Mouse (Mus musculus): ENCODE results near the gene Casp9. TPM values are rescaled to one million over a fixed set of nuclear protein-coding genes. Genes with fewer than 3 reads are reported as not detected.

Casp9 gene
- polyA plus RNA-seq, 1 experiment from 2014 or later, result 14.2 TPM

- Histone ChIP-seq H3K4me3 (no peak overlapping the region), H3K27me3 (no peaks in the 10 kb centered on the region), H3K9me3 (no peaks in the 10 kb centered on the region), H3K9ac (no peak overlapping the region), H3K36me3 (no peaks in the 10 kb centered on the region), H3K4me1 (peaks cover 2% of the 10 kb centered on the region; the same call in 1 of the 2 replicates), H3K27ac (no peak overlapping the region), H3K4me2 (no peak overlapping the region)
- WGBS, result 80% methylated on average over 10 of the region's 10 CpGs
- no peak for ATAC-seq (ENCODE audit: insufficient number of reproducible peaks, insufficient read depth, low FRiP score, low TSS enrichment, low read depth)
Observed at GRCm38 (mm10) chr4:141822089-141822488, 28.7 kb downstream of the Casp9 start.

- H3K4me3 ChIP-seq, result no peak overlapping the region
- no peak overlapping the region for H3K27ac ChIP-seq
- H3K9ac ChIP-seq, result no peak overlapping the region
- H3K4me1 ChIP-seq, result no peaks in the 10 kb centered on the region
- no peaks in the 10 kb centered on the region for H3K27me3 ChIP-seq
- no peak for ATAC-seq (ENCODE audit: insufficient number of reproducible peaks, insufficient read depth, low FRiP score, low TSS enrichment, low read depth)
- no peaks in the 10 kb centered on the region for H3K36me3 ChIP-seq
- no peaks in the 10 kb centered on the region for H3K9me3 ChIP-seq
- no peak overlapping the region for H3K4me2 ChIP-seq
- 65% methylated on average over 3 of the region's 3 CpGs for WGBS
Observed at GRCm38 (mm10) chr4:141822979-141823378, 29.6 kb downstream of the Casp9 start.

GRCm38 (mm10) chr4:141826060-141826459 lies 32.6 kb downstream of the Casp9 start, which contains the start of gene Cela2a:
Cela2a (minus strand) TSS chr4:141826160.
- Histone ChIP-seq H3K4me1 (peaks cover 7% of the 10 kb centered on the region; the same call in 1 of the 2 replicates), H3K36me3 (no peaks in the 10 kb centered on the region), H3K27ac (no peak within 1 kb of the TSS), H3K4me2 (no peak within 1 kb of the TSS), H3K9ac (no peak within 1 kb of the TSS), H3K9me3 (no peaks in the 10 kb centered on the region), H3K4me3 (no peak within 1 kb of the TSS), H3K27me3 (no peaks in the 10 kb centered on the region)
- ATAC-seq (ENCODE audit: insufficient number of reproducible peaks, insufficient read depth, low FRiP score, low TSS enrichment, low read depth), result no peak
- 72% methylated on average over 5 of the region's 5 CpGs for WGBS

DNA sequence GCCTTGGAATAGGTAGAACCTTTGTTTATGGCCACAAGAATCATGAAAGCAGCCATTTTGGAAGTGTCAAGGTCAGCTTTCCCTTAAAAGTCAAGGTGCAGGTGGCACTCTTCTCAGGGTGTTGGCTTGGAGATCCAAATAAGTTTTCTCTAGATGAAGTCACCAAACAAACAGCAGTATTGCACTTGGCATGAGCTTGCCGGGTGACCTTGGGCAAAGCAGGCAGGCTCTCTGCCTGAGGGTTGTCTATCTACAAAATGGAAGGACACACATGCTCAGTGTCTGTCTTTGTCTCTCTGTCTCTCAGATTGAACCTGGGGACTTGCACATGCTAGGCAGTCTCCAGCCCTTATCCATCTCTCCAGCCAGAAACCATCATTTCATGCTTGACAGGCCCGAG lies 34.0 kb downstream of the Casp9 start:
- 91% methylated on average over 2 of the region's 2 CpGs for WGBS
- ATAC-seq (ENCODE audit: insufficient number of reproducible peaks, insufficient read depth, low FRiP score, low TSS enrichment, low read depth), result no peak

GRCm38 (mm10) chr4:141828177-141828576 lies 34.8 kb downstream of the Casp9 start:
- no peak overlapping the region for H3K9ac ChIP-seq
- no peak overlapping the region for H3K4me3 ChIP-seq
- no peak for ATAC-seq (ENCODE audit: insufficient number of reproducible peaks, insufficient read depth, low FRiP score, low TSS enrichment, low read depth)
- peaks cover 7% of the 10 kb centered on the region; the same call in 1 of the 2 replicates for H3K4me1 ChIP-seq
- WGBS, result 77% methylated on average over 4 of the region's 4 CpGs
- H3K36me3 ChIP-seq, result no peaks in the 10 kb centered on the region
- H3K4me2 ChIP-seq, result no peak overlapping the region
- H3K27me3 ChIP-seq, result no peaks in the 10 kb centered on the region
- H3K27ac ChIP-seq, result no peak overlapping the region
- H3K9me3 ChIP-seq, result no peaks in the 10 kb centered on the region

More for the DNA sequence above, 34.0 kb downstream of the Casp9 start:
- Histone ChIP-seq H3K9ac (no peak overlapping the region), H3K4me2 (no peak overlapping the region), H3K36me3 (no peaks in the 10 kb centered on the region), H3K4me3 (no peak overlapping the region), H3K27me3 (no peaks in the 10 kb centered on the region), H3K27ac (no peak overlapping the region), H3K4me1 (peaks cover 7% of the 10 kb centered on the region; the same call in 1 of the 2 replicates), H3K9me3 (no peaks in the 10 kb centered on the region)

- Histone ChIP-seq H3K4me1 (peaks cover 7% of the 10 kb centered on the region; the same call in 1 of the 2 replicates), H3K4me2 (no peak overlapping the region), H3K27ac (0 out of 2 replicates have a peak overlapping the region, but pooled peaks have one; percentile 22), H3K27me3 (no peaks in the 10 kb centered on the region), H3K9me3 (no peaks in the 10 kb centered on the region), H3K4me3 (no peak overlapping the region), H3K36me3 (no peaks in the 10 kb centered on the region), H3K9ac (no peak overlapping the region)
- WGBS, result 44% methylated on average over 11 of the region's 11 CpGs
- ATAC-seq (ENCODE audit: insufficient number of reproducible peaks, insufficient read depth, low FRiP score, low TSS enrichment, low read depth), result no peak
Observed at GRCm38 (mm10) chr4:141830381-141830780, 37.0 kb downstream of the Casp9 start.

DNA sequence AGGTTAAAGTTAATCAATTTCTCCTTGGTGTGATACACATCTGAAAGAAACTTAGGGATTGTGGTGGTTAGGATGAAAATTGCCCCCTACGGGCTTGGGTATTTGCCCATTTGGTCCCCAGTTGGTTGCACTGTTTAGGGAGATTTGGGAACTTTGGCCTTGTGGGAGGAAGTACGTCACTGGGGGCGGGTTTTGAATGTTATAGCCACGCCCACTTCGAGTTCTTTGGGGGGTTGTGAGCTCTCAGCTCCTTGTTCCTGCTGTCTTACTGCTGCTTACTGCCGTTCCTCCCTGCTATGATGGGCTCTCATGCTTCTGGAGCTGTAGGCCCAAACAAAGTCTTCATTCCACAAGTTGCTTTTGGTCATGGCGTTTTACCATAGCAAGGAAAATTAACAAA lies 37.9 kb downstream of the Casp9 start:
- Histone ChIP-seq H3K27ac (no peak overlapping the region), H3K4me2 (no peak overlapping the region), H3K9me3 (no peaks in the 10 kb centered on the region), H3K4me3 (no peak overlapping the region), H3K36me3 (no peaks in the 10 kb centered on the region), H3K4me1 (peaks cover 7% of the 10 kb centered on the region; the same call in 1 of the 2 replicates), H3K27me3 (no peaks in the 10 kb centered on the region), H3K9ac (no peak overlapping the region)
- ATAC-seq (ENCODE audit: insufficient number of reproducible peaks, insufficient read depth, low FRiP score, low TSS enrichment, low read depth), result no peak
- WGBS, result 76% methylated on average over 7 of the region's 7 CpGs

- no peaks in the 10 kb centered on the region for H3K36me3 ChIP-seq
- no peaks in the 10 kb centered on the region for H3K27me3 ChIP-seq
- H3K4me1 ChIP-seq, result peaks cover 7% of the 10 kb centered on the region; the same call in 1 of the 2 replicates
- H3K27ac ChIP-seq, result no peak overlapping the region
- H3K4me2 ChIP-seq, result no peak overlapping the region
- H3K9ac ChIP-seq, result no peak overlapping the region
- H3K4me3 ChIP-seq, result no peak overlapping the region
- ATAC-seq (ENCODE audit: insufficient number of reproducible peaks, insufficient read depth, low FRiP score, low TSS enrichment, low read depth), result no peak
- no peaks in the 10 kb centered on the region for H3K9me3 ChIP-seq
- WGBS, result 59% methylated on average over 1 of the region's 1 CpGs
Observed at GRCm38 (mm10) chr4:141833911-141834310, 40.5 kb downstream of the Casp9 start.

DNA sequence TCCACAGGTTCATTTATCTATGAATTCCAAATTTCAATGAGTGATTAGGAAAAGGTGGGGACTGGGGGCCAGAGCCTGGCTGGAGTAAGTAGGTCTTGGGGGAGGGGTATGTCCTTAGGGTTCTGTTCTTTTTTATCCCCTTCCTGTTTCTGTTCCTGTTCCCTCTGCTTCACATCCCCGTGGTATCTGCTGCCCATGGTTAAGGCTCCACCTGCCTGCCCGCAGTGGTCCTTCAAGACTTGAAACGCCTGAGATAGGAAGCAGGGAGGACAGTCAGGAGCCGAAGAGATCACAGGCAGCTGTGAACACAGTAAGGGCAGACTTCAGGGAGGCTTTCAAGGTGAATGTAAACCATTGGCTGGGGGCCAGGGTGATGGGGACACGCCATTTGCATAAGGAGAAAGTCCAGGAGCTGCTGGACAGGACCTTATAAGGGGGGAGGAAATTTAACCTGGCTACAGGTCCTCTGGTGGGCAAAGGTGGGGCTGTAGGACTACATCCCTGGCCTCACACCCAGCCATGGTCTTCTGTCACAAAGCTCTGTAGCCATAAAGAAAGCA lies 41.2 kb downstream of the Casp9 start:
- Histone ChIP-seq H3K27me3 (no peaks in the 10 kb centered on the region), H3K27ac (no peak overlapping the region), H3K4me3 (no peak overlapping the region), H3K9me3 (no peaks in the 10 kb centered on the region), H3K4me2 (no peak overlapping the region), H3K36me3 (no peaks in the 10 kb centered on the region), H3K9ac (no peak overlapping the region), H3K4me1 (peaks cover 7% of the 10 kb centered on the region; the same call in 1 of the 2 replicates)
- ATAC-seq (ENCODE audit: insufficient number of reproducible peaks, insufficient read depth, low FRiP score, low TSS enrichment, low read depth), result no peak
- 70% methylated on average over 5 of the region's 5 CpGs for WGBS

DNA sequence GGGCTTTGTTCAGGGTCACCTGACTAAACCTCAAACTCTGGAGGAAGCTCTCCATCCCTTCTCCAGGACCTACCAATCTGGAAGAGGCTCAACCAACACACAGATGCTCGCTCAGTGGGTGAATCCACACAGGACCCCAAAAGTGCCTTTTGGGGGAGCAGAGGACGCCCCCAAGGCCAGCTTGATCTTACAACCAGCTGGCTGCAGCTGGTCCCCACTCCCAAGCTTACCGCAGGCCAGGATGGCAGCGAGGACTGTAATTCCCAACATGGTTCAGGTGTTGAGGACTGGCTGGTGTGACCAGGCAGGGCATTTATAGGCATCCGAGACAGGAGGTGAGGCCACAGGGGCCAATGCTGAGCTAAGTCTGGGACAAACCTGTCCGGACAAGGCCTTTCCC lies 52.6 kb downstream of the Casp9 start, which contains the start of gene Ctrc:
Ctrc (minus strand) TSS at position 361 of the 400 bp plus-strand sequence.
- Histone ChIP-seq H3K36me3 (no peaks in the 10 kb centered on the region), H3K27ac (no peak within 1 kb of the TSS), H3K4me3 (no peak within 1 kb of the TSS), H3K4me2 (no peak within 1 kb of the TSS), H3K9me3 (no peaks in the 10 kb centered on the region), H3K9ac (no peak within 1 kb of the TSS), H3K27me3 (no peaks in the 10 kb centered on the region), H3K4me1 (no peaks in the 10 kb centered on the region)
- no peak for ATAC-seq (ENCODE audit: insufficient number of reproducible peaks, insufficient read depth, low FRiP score, low TSS enrichment, low read depth)
- WGBS, result 83% methylated on average over 6 of the region's 6 CpGs

DNA sequence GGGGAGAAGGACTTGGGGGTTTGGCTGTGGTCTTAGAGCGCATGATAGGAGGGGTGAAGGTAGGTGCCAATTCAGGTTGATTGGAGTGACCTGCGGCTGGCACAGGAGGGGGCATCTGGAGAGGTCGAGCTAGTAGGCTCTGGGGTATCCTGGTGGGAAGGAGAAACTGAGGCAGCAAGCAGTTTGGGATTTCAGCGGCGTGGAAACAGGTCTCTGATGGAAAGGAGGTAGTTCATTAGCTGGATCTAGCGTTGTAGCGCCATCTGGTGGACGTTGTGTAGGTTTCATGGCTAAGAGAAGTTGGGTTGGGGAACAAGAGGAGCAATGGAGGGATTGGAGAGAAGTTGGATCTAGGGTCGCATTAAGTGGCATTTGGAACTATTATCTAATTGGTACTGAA lies 60.0 kb downstream of the Casp9 start:
- no peaks in the 10 kb centered on the region for H3K27me3 ChIP-seq
- ATAC-seq (ENCODE audit: insufficient number of reproducible peaks, insufficient read depth, low FRiP score, low TSS enrichment, low read depth), result no peak
- no peaks in the 10 kb centered on the region for H3K36me3 ChIP-seq
- H3K27ac ChIP-seq, result no peak overlapping the region
- H3K4me3 ChIP-seq, result no peak overlapping the region
- no peaks in the 10 kb centered on the region for H3K9me3 ChIP-seq
- H3K4me2 ChIP-seq, result no peak overlapping the region
- H3K9ac ChIP-seq, result no peak overlapping the region
- WGBS, result 78% methylated on average over 9 of the region's 9 CpGs
- H3K4me1 ChIP-seq, result 0 out of 2 replicates have a peak, but pooled peaks cover 2% of the 10 kb centered on the region

DNA sequence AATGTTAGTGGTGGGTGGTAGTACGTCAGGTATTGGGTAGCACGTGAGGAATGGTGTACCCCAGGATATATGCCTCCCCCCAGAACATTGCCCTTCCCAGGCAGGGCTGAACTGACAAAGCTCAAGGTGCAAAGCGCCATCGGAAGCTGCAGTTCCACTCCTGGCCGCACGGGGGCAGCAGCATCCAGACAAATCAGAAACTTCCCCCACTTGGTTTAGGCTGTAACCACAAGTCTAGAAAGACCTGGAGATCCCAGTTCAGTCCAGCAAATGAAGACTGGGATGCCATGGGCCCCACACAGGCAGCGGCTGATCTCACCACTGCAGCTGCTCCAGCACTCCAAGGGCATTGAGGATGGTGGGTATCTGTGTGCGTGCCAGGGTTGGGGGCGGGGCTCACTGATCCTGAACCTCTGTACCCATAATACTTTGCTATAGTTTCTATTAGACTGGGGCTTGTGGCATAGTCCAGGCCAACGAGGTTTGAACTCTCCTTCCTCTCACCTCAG lies 64.1 kb downstream of the Casp9 start:
- Histone ChIP-seq H3K4me3 (no peak overlapping the region), H3K27ac (no peak overlapping the region), H3K9me3 (no peaks in the 10 kb centered on the region), H3K4me1 (0 out of 2 replicates have a peak, but pooled peaks cover 2% of the 10 kb centered on the region), H3K36me3 (peaks cover 31% of the 10 kb centered on the region), H3K27me3 (no peaks in the 10 kb centered on the region), H3K9ac (no peak overlapping the region), H3K4me2 (no peak overlapping the region)
- WGBS, result 20% methylated on average over 10 of the region's 10 CpGs
- peak; percentile 29; the same call in 1 of the 2 replicates for ATAC-seq (ENCODE audit: insufficient number of reproducible peaks, insufficient read depth, low FRiP score, low TSS enrichment, low read depth)
